Mouse (Mus musculus) lung, embryonic 16.5 days (tissue): ENCODE measurements around the gene Pip5kl1. TPM values are rescaled to one million over a fixed set of nuclear protein-coding genes. Genes with fewer than 3 reads are reported as not detected.

Experiments
- ATAC-seq: fragments of 200-750 bp; cut with Nextera tagmentation; 2 replicates; pipeline ENCODE4 v1.8.0; 2017; ENCODE audit warnings: low read depth, mild to moderate bottlenecking, moderate library complexity
- H3K27ac ChIP-seq: fragments of 300-500 bp; sonication (generic); 2 replicates; pipeline ENCODE4 v1.5.1; 2014; ENCODE audit warnings: mild to moderate bottlenecking, control low read depth, low read length
- H3K27me3 ChIP-seq: fragments of 300-500 bp; sonication (generic); 2 replicates; pipeline ENCODE4 v1.6.1; 2014; ENCODE audit warnings: low read depth, low read length, mixed read lengths; ENCODE audit not compliant: control insufficient read depth, insufficient read depth
- H3K36me3 ChIP-seq: fragments of 300-500 bp; sonication (generic); 2 replicates; pipeline ENCODE4 v1.6.1; 2014; ENCODE audit warnings: low read length; ENCODE audit not compliant: control insufficient read depth, insufficient read depth
- H3K4me1 ChIP-seq: fragments of 300-500 bp; sonication (generic); replicated peaks from 2 replicates; pipeline ENCODE4 v1.6.1; 2014; ENCODE audit warnings: low read length, mixed read lengths; ENCODE audit not compliant: control insufficient read depth, insufficient read depth
- H3K4me2 ChIP-seq: fragments of 300-500 bp; sonication (generic); 2 replicates; pipeline ENCODE4 v1.6.1; 2014; ENCODE audit warnings: low read depth, low read length, control low read depth
- H3K4me3 ChIP-seq: fragments of 300-500 bp; sonication (generic); 2 replicates; pipeline ENCODE4 v1.5.1; 2014; ENCODE audit warnings: mild to moderate bottlenecking, low read length, control low read depth
- H3K9ac ChIP-seq: fragments of 300-500 bp; sonication (generic); 2 replicates; pipeline ENCODE4 v1.6.1; 2014; ENCODE audit warnings: low read length, control low read depth
- H3K9me3 ChIP-seq: fragments of 300-500 bp; sonication (generic); 2 replicates; pipeline ENCODE4 v1.6.1; 2016; ENCODE audit warnings: low read length; ENCODE audit not compliant: control insufficient read depth
- WGBS: fragments of 180-500 bp; shearing (Covaris S2); extraction: QIAGEN DNeasy Blood & Tissue Kit; methylation state at CpG from one replicate; pipeline ENCODE4 v1.1.7; 2014; 5-methylcytosine and 5-hydroxymethylcytosine counted together
- polyA plus RNA-seq: library from polyadenylated mRNA; unstranded; fragments of >200 nt; fragmentation: Nextera tagmentation; extraction: Ambion mirVana; gene quantifications from 2 replicates; pipeline ENCODE4 v1.2.1, GENCODE M21; 2015

Pip5kl1 gene
- polyA plus RNA-seq, 1 experiment from 2014 or later = 0.34 TPM

- 95% methylated on average over 1 of the region's 1 CpGs for WGBS
- no peaks in the 10 kb centered on the region for H3K36me3 ChIP-seq
- no peaks in the 10 kb centered on the region for H3K9me3 ChIP-seq
- ATAC-seq = no peak
- H3K9ac ChIP-seq = no peak overlapping the region
- H3K27me3 ChIP-seq = no peaks in the 10 kb centered on the region
- peaks cover 14% of the 10 kb centered on the region for H3K4me1 ChIP-seq
- no peak overlapping the region for H3K27ac ChIP-seq
- H3K4me3 ChIP-seq = no peak overlapping the region
- H3K4me2 ChIP-seq = no peak overlapping the region
These were observed 27.6 kb upstream of the Pip5kl1 start for GRCm38 (mm10) chr2:32546951-32547350.

GRCm38 (mm10) chr2:32547380-32547779 is 27.2 kb upstream of the Pip5kl1 start:
- Histone ChIP-seq H3K27me3 (no peaks in the 10 kb centered on the region), H3K27ac (no peak overlapping the region), H3K36me3 (no peaks in the 10 kb centered on the region), H3K4me3 (no peak overlapping the region), H3K9ac (no peak overlapping the region), H3K4me1 (peaks cover 14% of the 10 kb centered on the region), H3K4me2 (no peak overlapping the region), H3K9me3 (no peaks in the 10 kb centered on the region)
- no peak for ATAC-seq
- WGBS = 64% methylated on average over 5 of the region's 5 CpGs

- no peak overlapping the region for H3K27ac ChIP-seq
- no peaks in the 10 kb centered on the region for H3K27me3 ChIP-seq
- H3K9me3 ChIP-seq = no peaks in the 10 kb centered on the region
- no peak overlapping the region for H3K4me2 ChIP-seq
- H3K36me3 ChIP-seq = no peaks in the 10 kb centered on the region
- peaks cover 11% of the 10 kb centered on the region for H3K4me1 ChIP-seq
- H3K9ac ChIP-seq = no peak overlapping the region
- WGBS = 83% methylated on average over 7 of the region's 7 CpGs
- ATAC-seq = no peak
- no peak overlapping the region for H3K4me3 ChIP-seq
These were observed 26.4 kb upstream of the Pip5kl1 start for GRCm38 (mm10) chr2:32547964-32548739.

GRCm38 (mm10) chr2:32549171-32549570 is 25.4 kb upstream of the Pip5kl1 start:
- whole genome bisulfite sequencing = 65% methylated on average over 9 of the region's 9 CpGs
- Histone ChIP-seq H3K4me3 (no peak overlapping the region), H3K4me1 (peaks cover 11% of the 10 kb centered on the region), H3K4me2 (no peak overlapping the region), H3K27ac (peak overlapping the region; percentile 43), H3K9ac (no peak overlapping the region), H3K27me3 (no peaks in the 10 kb centered on the region), H3K36me3 (no peaks in the 10 kb centered on the region), H3K9me3 (no peaks in the 10 kb centered on the region)
- no peak for ATAC-seq

- peak; percentile 82 for ATAC-seq
These were observed 24.8 kb upstream of the Pip5kl1 start for GRCm38 (mm10) chr2:32549764-32550163.

GRCm38 (mm10) chr2:32551236-32551635 is 23.4 kb upstream of the Pip5kl1 start:
- Histone ChIP-seq H3K4me1 (peaks cover 22% of the 10 kb centered on the region), H3K4me3 (no peak overlapping the region), H3K36me3 (no peaks in the 10 kb centered on the region), H3K9me3 (no peaks in the 10 kb centered on the region), H3K4me2 (no peak overlapping the region), H3K27ac (no peak overlapping the region), H3K27me3 (no peaks in the 10 kb centered on the region), H3K9ac (no peak overlapping the region)
- 67% methylated on average over 5 of the region's 5 CpGs for WGBS
- no peak for ATAC-seq

More at GRCm38 (mm10) chr2:32549764-32550163, 24.8 kb upstream of the Pip5kl1 start:
- Histone ChIP-seq H3K9ac (no peak overlapping the region), H3K4me3 (no peak overlapping the region), H3K27ac (peak overlapping the region; percentile 43; the same call in 1 of the 2 replicates), H3K27me3 (no peaks in the 10 kb centered on the region), H3K4me1 (peaks cover 11% of the 10 kb centered on the region), H3K4me2 (no peak overlapping the region), H3K9me3 (no peaks in the 10 kb centered on the region), H3K36me3 (no peaks in the 10 kb centered on the region)
- 41% methylated on average over 6 of the region's 6 CpGs for WGBS

GRCm38 (mm10) chr2:32553592-32554148 is 20.9 kb upstream of the Pip5kl1 start:
- Histone ChIP-seq H3K27me3 (no peaks in the 10 kb centered on the region), H3K4me1 (peaks cover 25% of the 10 kb centered on the region), H3K4me2 (no peak overlapping the region), H3K4me3 (no peak overlapping the region), H3K9ac (no peak overlapping the region), H3K9me3 (no peaks in the 10 kb centered on the region), H3K36me3 (no peaks in the 10 kb centered on the region), H3K27ac (no peak overlapping the region)
- no peak for ATAC-seq
- WGBS = 70% methylated on average over 7 of the region's 7 CpGs

- H3K9ac ChIP-seq = 0 out of 2 replicates have a peak overlapping the region, but pooled peaks have one; percentile 8
- peak; percentile 62 for ATAC-seq
- peak overlapping the region; percentile 63 for H3K27ac ChIP-seq
- H3K4me1 ChIP-seq = peaks cover 15% of the 10 kb centered on the region
- H3K9me3 ChIP-seq = no peaks in the 10 kb centered on the region
- H3K27me3 ChIP-seq = no peaks in the 10 kb centered on the region
- 39% methylated on average over 4 of the region's 4 CpGs for WGBS
- no peak overlapping the region for H3K4me2 ChIP-seq
- no peak overlapping the region for H3K4me3 ChIP-seq
- H3K36me3 ChIP-seq = peaks cover 7% of the 10 kb centered on the region
These were observed 19.1 kb upstream of the Pip5kl1 start for GRCm38 (mm10) chr2:32555484-32555883.

- Histone ChIP-seq H3K36me3 (peaks cover 8% of the 10 kb centered on the region), H3K4me1 (peaks cover 15% of the 10 kb centered on the region), H3K27me3 (no peaks in the 10 kb centered on the region), H3K4me3 (no peak overlapping the region), H3K9ac (no peak overlapping the region), H3K9me3 (no peaks in the 10 kb centered on the region), H3K4me2 (no peak overlapping the region), H3K27ac (peak overlapping the region; percentile 17)
- ATAC-seq = no peak
- 69% methylated on average over 7 of the region's 7 CpGs for WGBS
These were observed 18.6 kb upstream of the Pip5kl1 start for GRCm38 (mm10) chr2:32556019-32556418.
